Mouse (Mus musculus) spleen, adult 2 months (tissue): ENCODE data around the gene Tor1a.

Experiments used
- CTCF ChIP-seq: fragments of 200-500 bp; IDR thresholded peaks from 2 replicates; pipeline ENCODE4 v1.5.1; 2011; ENCODE audit warnings: mild to moderate bottlenecking, inconsistent platforms; ENCODE audit not compliant: insufficient read depth, insufficient read length, insufficient replicate concordance; ENCODE audit errors: extremely low read depth
- POLR2A ChIP-seq: fragments of 200-500 bp; IDR thresholded peaks from 2 replicates; pipeline ENCODE4 v1.6.1; 2011; ENCODE audit warnings: low read depth, low read length, inconsistent platforms

- TF ChIP-seq CTCF = no peak
- no peak for TF ChIP-seq POLR2A
Measured at GRCm38 (mm10) chr2:30926381-30926780, 41.4 kb downstream of the Tor1a start.
